Mouse (Mus musculus): ENCODE measurements around the gene Apln.

Apln gene

GRCm38 (mm10) chrX:48016906-48017601 is 17.6 kb downstream of the Apln start:
- DNase-seq: no peak

DNA sequence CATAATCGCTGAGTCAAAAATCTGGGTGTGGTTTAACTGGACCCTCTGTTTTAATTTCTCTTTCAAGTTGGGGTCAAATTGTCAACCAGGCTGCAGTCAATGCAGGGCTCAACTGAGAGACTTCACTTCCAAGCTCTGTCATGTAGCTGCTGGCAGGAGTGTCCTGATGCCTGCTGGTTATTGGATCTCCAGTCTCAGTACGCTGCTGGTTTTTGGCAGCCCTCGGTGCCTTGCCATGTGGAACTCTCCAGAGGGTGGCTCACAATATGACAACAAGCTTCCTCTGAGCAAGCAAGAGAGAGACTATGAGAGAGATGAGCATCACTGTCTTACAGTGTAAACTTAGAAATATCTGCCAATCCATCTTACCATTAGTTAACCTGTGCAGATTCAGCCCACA is 23.0 kb downstream of the Apln start:
- DNase-seq: peak; percentile 65

DNA sequence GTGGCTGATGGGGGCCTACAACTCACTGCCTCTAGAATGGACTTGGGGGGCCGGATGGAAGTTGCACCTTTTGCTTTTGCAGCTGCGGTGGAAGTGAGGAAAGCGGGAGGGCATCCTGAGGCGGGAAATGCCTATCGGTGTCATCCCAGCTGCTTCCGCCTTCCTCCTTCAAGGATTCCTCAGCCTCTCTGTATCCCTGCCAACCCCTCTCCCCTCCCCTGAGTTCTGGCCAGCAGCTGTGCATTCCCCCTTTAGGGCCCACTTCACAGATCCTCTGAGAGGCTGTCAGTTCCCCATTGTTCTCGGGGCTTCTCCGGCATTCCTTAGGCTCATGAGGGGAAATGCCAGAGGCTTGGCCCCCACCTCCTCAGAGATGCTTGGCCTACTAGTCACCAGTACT is 28.6 kb downstream of the Apln start:
- DNase-seq: no peak

DNA sequence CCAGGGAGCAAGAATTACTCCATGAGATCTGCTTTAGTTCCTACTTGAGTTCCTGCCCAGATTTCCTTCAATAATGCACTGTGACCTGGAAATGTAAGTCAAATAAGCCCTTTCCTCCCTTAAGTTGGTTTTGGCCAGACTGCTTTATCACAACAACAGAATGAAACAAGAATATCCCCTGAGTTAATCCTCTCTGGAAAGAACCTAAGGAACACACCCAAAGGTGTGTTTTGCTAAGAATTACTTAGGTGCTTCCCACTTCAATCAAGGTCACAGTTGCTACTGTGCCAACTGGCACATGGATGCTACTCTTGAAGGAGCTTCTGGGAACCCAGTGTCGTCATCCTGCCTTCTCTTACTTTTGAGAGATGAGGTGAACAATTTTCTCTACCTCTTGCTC is 29.9 kb downstream of the Apln start:
- no peak for DNase-seq

GRCm38 (mm10) chrX:48001151-48001550 is 33.5 kb downstream of the Apln start:
- DNase-seq: no peak

GRCm38 (mm10) chrX:47998412-47998811 is 36.2 kb downstream of the Apln start:
- no peak for DNase-seq

DNA sequence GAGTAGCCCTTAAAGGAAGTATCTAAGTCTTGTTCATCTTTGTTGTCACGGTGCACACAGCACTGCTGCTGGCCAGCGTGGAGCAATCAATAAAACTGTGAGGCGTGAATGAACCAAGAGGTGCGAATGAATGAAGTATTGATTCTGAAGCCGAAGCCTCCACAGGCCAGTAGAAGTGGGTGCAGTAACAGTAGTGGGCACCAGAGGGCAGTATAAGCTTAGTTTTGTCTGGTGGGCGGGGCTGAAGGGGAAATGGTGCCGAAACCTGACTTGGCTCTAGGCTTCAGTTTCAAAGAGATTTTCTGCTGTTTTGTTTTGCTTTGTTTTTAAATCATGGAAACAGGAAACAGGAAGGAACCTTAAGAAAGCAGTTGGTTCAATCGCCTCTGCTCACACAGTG is 42.0 kb downstream of the Apln start:
- peak; percentile 84 for DNase-seq

- DNase-seq: no peak
Measured at GRCm38 (mm10) chrX:47988024-47988423, 46.6 kb downstream of the Apln start.

DNA sequence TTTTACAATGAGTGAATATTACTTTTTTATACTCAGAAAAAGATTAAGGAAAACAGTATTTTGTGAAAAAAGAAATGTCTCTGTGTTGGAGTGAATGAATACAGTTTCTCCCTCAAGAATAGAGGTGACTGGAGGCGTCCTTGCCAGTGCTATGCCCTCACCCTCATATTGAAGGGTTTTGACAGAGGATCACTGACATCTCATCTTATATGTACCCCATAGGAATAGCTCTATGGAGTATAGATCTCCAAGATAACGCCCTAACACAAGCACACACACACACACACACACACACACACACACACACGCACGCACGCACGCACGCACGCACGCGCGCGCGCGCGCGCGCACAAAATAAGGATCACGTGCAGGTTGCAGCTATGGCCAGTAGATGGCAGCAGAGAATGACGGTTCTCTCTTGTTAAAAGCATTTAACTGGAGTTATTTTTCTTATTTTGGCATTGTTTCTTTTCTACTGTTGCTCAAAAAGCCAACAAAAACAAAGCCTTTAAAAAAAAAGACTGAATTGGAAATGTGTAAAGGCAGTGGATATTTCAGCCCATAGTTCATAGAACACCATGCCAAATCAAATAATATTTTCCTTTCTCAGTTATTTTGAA is 49.5 kb downstream of the Apln start:
- DNase-seq: peak; percentile 49

DNA sequence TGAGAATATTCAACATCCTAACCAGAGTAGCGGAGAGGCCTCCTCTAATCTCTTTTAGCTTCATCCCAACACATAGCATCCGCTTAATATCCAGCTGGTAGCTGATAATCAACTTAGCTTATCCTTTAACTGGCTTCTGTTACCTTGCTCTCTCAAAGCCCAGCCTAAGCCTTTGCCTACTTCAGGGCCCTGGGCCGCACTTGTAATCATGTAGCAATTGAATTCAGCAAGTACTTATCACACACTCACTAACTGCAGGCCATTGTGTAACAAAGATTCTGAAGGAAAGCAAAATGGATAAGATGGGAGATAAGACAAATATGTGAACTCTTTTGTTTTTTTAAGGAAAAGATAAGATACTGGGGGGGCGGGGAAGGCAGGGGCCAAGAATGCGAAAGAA is 57.6 kb downstream of the Apln start:
- DNase-seq: no peak

DNA sequence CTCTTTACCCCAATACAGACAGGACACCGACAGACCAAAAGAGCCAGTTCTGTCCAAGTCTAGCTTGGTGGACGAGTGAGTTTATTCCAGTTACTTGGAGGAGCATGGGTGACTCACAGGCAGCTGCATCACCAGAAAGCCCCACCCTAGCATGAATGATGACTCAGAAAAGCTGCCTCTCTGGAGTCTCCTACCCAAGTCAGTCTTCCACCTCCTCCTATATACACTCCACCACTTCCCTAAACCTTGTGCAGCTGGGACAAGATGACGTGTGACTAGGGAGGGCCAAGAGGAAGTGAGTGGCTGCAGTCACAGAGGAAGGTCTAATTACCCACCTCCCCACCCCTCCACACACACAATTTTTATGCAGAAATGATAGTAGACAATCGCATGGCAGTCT is 58.1 kb downstream of the Apln start:
- no peak for DNase-seq
